Mouse (Mus musculus) subcutaneous adipose tissue, adult 2 months (tissue): ENCODE measurements around the gene Tvp23b. TPM values are rescaled to one million over a fixed set of nuclear protein-coding genes. Genes with fewer than 3 reads are reported as not detected.

Experiments
- polyA plus RNA-seq: library from polyadenylated mRNA; depleted of rRNA; stranded (reverse); fragments of >200 nt; gene quantifications from 2 replicates; pipeline ENCODE4 v1.2.3, GENCODE M21; 2012; ENCODE audit warnings: low replicate concordance; rRNA removed

Tvp23b gene
- polyA plus RNA-seq = 15.8 and 19.9 TPM in 2 replicates

DNA sequence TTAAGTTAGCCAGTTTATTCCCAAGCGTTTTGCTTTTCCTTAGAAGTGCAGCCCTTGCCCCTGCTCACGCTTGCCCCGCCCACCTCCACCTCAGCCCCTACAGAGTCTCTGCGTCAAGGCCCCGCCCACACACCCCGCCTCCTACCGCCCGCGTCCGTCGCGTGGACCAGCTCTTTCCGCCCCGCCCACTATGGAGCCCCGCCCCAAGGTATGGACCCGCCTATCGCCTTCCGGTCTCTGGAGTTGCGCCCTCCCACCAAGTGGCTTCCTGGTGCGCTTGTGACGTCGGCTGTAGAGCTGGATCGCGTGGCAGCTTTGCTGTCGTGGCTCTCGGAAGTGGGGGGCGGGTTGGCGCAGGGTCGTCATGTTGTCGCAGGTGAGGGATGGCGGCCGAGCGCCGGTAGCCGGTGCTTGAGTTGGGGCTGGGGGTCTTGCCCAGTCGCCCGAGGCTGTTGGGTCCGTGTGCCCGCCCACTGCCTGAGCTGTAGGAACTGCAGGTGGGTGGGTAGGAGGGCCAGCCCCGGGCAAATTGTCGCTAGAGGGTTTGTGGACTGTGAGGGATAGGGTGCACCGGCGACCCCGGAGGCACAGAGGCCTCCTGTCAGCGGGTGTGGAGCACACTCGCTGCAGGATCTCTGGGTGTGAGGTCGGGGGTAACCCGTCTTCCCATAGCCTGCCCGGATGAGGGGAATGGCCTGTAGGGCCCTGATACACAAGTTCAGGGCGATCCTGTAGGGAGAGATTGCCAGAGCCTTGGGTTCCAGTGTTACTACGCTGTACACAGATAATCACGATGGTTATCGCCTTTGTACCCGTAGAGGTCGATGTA lies at the start of gene Tvp23b:
Gene Tvp23b (plus strand): TSS at position 236 of the 829 bp plus-strand sequence.

DNA sequence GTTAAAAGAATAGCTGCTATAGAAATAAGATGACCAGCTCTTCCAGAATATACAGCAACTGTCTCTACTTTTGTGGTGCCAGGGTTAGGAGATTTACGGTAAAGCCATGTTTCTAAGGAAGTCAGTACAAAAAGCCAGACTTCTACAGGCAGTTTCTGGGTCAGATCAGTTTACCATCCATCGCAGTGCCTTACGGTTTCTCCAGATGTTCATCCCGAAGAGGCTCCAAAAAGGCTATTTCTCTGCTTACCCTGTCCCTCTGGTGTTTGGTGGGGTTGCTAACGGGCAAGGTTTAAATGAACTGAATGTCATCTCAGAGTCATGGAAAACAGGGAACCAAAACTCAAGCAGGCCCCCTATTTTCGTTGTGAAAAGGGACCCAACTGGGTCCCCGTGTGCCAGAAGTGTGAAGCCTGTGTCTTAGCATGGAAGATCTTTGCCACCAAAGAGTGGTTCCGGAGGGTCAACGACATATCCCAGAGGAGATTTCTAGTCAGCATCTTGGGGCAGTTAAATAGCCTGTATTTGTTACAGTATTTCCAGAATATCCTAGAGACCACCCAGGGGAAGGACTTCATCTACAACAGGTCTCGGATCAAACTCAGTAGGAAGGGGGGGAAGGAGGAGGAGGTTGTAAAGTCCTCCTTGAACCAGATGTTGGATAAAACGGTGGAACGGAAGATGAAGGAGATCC lies 32.1 kb upstream of the Tvp23b start, which contains the start of gene Fbxw10:
Gene Fbxw10 (plus strand): TSS at position 109 of the 694 bp plus-strand sequence.

DNA sequence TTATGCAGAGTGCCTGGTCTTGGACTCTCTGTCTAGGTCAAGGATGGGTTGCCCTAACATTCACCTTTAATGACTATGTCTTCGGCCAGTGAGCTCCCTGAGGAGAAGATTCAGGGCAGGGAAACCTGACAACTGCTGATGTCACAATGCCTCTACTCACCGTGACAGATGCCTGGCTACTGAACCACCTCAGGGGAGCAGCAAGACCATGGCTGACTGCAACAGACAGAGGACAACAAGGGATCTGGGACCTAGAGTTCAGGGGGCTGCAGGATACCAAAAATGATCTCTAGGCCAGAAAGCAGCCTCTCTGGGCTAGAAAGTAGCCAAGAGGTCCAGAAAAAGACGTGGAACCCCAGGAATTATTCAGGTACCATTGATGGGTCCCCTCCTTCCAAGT lies 71.8 kb downstream of the Tvp23b start, which contains the start of gene Cdrt4:
Gene Cdrt4 (plus strand): TSS at position 182 of the 400 bp plus-strand sequence.

Other genes with a start within 250 kb of the Tvp23b start
- gene Lrrc75a, start 230.9 kb upstream of the Tvp23b start, polyA plus RNA-seq = 5.4 and 21.2 TPM in 2 replicates
- gene Mmgt2, start 230.8 kb upstream of the Tvp23b start, polyA plus RNA-seq = 8.0 and 53.5 TPM in 2 replicates
- 1.7 and 3.8 TPM in 2 replicates for gene Zfp287, start 147.6 kb upstream of the Tvp23b start, polyA plus RNA-seq
- gene Gm10428, start 126.4 kb upstream of the Tvp23b start, polyA plus RNA-seq = not detected in 2 replicates
- 0.83 and 4.6 TPM in 2 replicates for gene Zfp286, start 90.0 kb upstream of the Tvp23b start, polyA plus RNA-seq
- gene Trim16, start 59.2 kb upstream of the Tvp23b start, polyA plus RNA-seq = 10.5 and 10.9 TPM in 2 replicates
- gene Fbxw10, start 32.4 kb upstream of the Tvp23b start, polyA plus RNA-seq = 0.41 and 0.52 TPM in 2 replicates
- 0.24 TPM in 1 of 2 replicates, not detected in the other for gene Cdrt4, start 71.7 kb downstream of the Tvp23b start, polyA plus RNA-seq
- gene Tekt3, start 182.2 kb downstream of the Tvp23b start, polyA plus RNA-seq = not detected in 2 replicates
- gene Pmp22, start 249.5 kb downstream of the Tvp23b start, polyA plus RNA-seq = 210 and 212 TPM in 2 replicates